Mouse (Mus musculus) left cerebral cortex, postnatal 14 days (tissue): ENCODE measurements at regions not wholly inside any gene's neighbourhood (a gene's known extent, or its start where the extent isn't known, plus 50 kb on each side); places are given as distances from the start of the nearest gene placed in this dataset.

Experiments used
- DNase-seq, 2 experiments: peaks; one replicate each; pipeline ENCODE4 v3.0.0; 2021 to 2022; ENCODE audit warnings: low spot score in 2 of 2, mixed read lengths in 1 of 2
- intact Hi-C: fragments of 180-260 bp; cut with DNase I; formaldehyde crosslinking; loops from one replicate; pipeline ENCODE4 v1.15.1; 2025

- intact Hi-C loops, result no loop called here
- no peak for DNase-seq
Observed at GRCm38 (mm10) chr1:51697265-51698192, 218.3 kb downstream of the Myo1b start.

GRCm38 (mm10) chr1:51696471-51696870 lies 218.2 kb upstream of the Nabp1 start:
- no peak for DNase-seq
- intact Hi-C loops, result no loop called here

GRCm38 (mm10) chr1:51690878-51691277 lies 212.7 kb upstream of the Nabp1 start:
- DNase-seq, result no peak
- intact Hi-C loops, result no loop called here

GRCm38 (mm10) chr1:51689461-51690223 lies 211.4 kb upstream of the Nabp1 start:
- DNase-seq, result peak in 1 of 2 experiments; percentile 23
- intact Hi-C loops, result no loop called here

- no peak for DNase-seq
- intact Hi-C loops, result no loop called here
Observed at GRCm38 (mm10) chr1:51688946-51689345, 210.7 kb upstream of the Nabp1 start.

- no peak for DNase-seq
- intact Hi-C loops, result no loop called here
Observed at GRCm38 (mm10) chr1:51688224-51688545, 210.0 kb upstream of the Nabp1 start.

GRCm38 (mm10) chr1:51687484-51688223 lies 209.4 kb upstream of the Nabp1 start:
- intact Hi-C loops, result no loop called here
- DNase-seq, result peak; percentile 12 to 31

DNA sequence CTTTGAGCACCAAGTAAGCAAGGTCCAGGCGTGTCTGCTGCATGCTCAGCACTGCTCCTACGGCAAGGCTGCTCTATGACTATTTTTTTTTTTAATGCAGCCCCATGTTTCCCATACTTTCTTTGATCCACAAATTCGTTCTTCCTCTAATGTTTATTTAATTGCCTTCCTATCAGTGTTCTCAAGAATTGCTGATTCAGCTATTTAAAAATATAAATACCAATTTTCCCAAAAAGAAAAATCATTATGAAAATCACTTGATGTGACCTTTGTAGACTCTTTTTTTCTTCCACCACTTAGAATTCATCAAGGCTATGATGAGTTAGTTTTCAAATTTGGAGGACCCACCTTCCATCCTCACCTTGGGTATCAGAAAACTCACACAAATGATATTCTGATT lies 208.5 kb upstream of the Nabp1 start:
- intact Hi-C loops, result no loop called here
- no peak for DNase-seq

DNA sequence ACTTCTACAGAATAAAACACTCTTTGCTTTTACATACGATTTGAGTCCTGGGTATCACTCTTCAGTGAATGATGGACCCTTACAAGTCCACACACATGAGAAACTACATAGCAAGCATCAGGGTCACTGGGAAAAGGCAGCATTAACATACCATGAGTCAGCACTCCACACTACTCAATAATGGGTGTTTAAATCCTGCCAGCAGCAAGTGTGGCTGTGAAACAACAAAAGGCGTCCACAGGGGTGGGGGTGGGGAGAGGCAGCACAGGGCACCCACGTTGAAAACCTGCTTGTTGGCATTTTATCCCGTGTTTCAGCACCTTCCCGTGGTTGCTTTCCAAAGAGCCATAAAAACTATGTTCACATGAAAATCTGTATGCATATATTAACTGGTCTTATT lies 204.0 kb upstream of the Nabp1 start:
- DNase-seq, result peak in 1 of 2 experiments; percentile 13
- intact Hi-C loops, result no loop called here

GRCm38 (mm10) chr1:51681872-51682271 lies 203.6 kb upstream of the Nabp1 start:
- no peak for DNase-seq
- intact Hi-C loops, result no loop called here

DNA sequence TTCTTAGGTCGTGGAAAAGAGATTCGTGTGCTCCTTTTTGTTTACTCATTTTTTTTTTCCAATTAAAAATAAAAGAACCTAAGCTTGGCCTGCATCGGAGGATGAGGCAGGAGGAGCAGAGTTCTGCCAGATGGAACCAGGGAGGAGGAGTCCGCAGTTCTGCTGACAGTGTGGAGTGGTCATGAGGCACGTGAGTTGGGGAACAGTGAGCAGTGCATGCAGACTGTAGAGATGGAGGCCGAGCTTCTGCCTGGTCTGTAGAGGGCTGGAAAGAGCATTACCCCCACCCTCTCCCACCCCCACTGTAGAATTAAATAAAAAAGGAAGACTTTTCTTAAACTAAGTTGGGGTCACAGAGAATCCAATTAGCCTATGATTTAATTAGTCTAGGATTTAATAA lies 202.5 kb upstream of the Nabp1 start:
- intact Hi-C loops, result no loop called here
- no peak for DNase-seq

- DNase-seq, result no peak
- intact Hi-C loops, result no loop called here
Observed at GRCm38 (mm10) chr1:51678290-51678928, 200.2 kb upstream of the Nabp1 start.

DNA sequence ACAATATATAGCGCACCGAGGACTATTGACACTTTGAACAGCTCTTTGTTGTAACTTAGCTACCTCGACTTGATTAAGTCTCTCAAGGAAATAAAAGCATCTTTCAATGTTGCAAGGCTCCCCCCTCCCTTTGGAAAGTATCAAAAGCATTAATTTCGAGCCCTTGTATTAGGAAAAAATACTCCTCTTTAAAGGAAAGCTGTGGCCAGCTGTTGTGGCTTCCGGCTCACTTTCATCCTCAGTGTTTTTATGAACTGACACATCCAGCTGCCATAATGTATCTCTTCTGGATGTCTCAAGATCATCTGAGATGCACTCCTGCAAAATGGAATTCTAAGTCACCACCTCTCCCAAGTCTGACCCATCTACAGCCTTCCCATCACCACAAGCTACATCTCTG lies 199.6 kb upstream of the Nabp1 start:
- no peak for DNase-seq
- intact Hi-C loops, result no loop called here

DNA sequence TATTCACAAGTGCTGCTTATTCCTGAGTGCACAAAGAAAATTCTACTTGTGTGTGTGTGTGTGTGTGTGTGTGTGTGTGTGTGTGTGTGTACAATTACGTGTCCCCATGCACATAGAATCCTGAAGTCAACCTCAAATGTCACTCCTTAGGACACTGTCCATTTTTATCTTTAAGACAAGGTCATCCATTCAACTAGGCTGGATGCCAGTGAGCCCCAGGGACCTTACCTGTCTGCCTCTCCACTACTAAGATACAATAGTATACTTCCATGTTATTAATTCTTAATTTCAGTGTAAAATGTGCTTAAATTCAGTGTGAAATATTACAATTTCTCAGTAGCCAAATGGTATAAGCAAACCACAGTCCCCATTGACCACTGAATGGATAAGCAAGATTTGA lies 193.5 kb upstream of the Nabp1 start:
- intact Hi-C loops, result loop anchor here (2.0 kb wide), 1 partner anchor 269 kb away; no protein-coding TSS in a partner anchor
- no peak for DNase-seq

GRCm38 (mm10) chr1:51671287-51671686 lies 193.1 kb upstream of the Nabp1 start:
- peak in 1 of 2 experiments; percentile 26 for DNase-seq
- intact Hi-C loops, result loop anchor here (2.0 kb wide), 1 partner anchor 270 kb away; no protein-coding TSS in a partner anchor

- intact Hi-C loops, result loop anchor here (2.0 kb wide), 1 partner anchor 271 kb away; no protein-coding TSS in a partner anchor
Observed at GRCm38 (mm10) chr1:51670009-51670408, 191.8 kb upstream of the Nabp1 start.

GRCm38 (mm10) chr1:51668881-51669280 lies 190.7 kb upstream of the Nabp1 start:
- intact Hi-C loops, result loop anchor here (1.0 kb wide), 1 partner anchor 329 kb away; no protein-coding TSS in a partner anchor
- DNase-seq, result no peak

More at GRCm38 (mm10) chr1:51670009-51670408, 191.8 kb upstream of the Nabp1 start:
- no peak for DNase-seq

DNA sequence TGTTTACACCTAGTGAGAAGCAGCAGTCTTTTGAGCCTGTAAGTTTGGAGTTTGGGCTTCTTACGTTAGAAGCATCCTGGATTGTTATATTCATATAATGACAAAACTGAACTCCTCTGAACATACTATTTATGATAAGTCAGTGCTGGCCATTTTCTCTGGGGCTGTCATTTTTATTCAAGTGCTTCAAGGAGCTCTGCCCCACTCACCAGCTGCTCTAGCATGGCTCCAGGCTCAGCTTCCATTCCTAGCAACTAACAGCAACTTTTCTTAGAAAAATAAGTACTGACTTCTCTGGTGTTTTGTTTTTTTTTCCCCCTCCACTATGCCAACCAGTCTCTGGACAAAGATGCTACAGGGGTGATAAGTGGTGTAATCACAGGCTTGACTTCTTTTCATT lies 182.3 kb upstream of the Nabp1 start:
- no peak for DNase-seq
- intact Hi-C loops, result no loop called here

GRCm38 (mm10) chr1:51657203-51657602 lies 179.0 kb upstream of the Nabp1 start:
- no peak for DNase-seq
- intact Hi-C loops, result no loop called here
